Mouse (Mus musculus): ENCODE measurements around the gene Asgr1. TPM values are rescaled to one million over a fixed set of nuclear protein-coding genes. Genes with fewer than 3 reads are reported as not detected.

Asgr1 gene
- total RNA-seq, 2 experiments from 2014 or later: 1.7 to 3.1 TPM

DNA sequence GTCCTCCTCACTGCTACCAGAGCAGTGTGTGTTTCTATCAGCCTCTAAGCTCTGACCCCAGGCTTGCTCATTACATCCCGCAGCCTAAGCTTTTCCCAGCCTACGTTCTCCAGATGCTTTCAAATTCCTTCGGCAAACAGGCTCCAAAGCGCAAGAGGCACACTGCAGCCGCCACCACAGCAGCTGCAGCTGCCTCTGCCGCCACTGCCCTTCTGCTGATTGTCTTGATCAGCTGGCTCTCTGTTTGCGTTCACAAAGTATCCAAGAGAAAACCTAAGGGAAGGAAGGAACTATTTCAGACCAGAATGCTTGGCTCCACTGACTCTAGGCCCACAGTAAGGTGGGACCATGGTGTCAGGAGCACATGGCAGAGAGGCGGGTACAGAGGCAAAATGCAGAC lies 53.2 kb downstream of the Asgr1 start:
- DNase-seq (ENCODE audit: low spot score in 2 of 2): no peak
- intact Hi-C loops (cut with DNase I): no loop called here

Small RNAs within 50 kb of the gene (microRNA-seq; reads per million reads assigned to microRNA genes)
- 10,881 to 11,260 reads per million in 2 experiments for gene Mir324

Other genes starting within 250 kb of the Asgr1 start
- not detected for gene Tmem102, start 248.5 kb upstream of the Asgr1 start, total RNA-seq (2021)
- not detected for gene Gm39566, start 238.8 kb upstream of the Asgr1 start, total RNA-seq (2021)
- gene Spem2, start 235.6 kb upstream of the Asgr1 start, total RNA-seq (2021): not detected
- gene Spem1, start 231.9 kb upstream of the Asgr1 start, total RNA-seq (2021): under 1 TPM in 1 of 2 experiments, not detected in 1; 0.43 TPM
- gene Nlgn2, start 216.3 kb upstream of the Asgr1 start, total RNA-seq (2021): 100 to 1,000 TPM; 233 to 248 TPM
- 100 to 1,000 TPM; 129 to 134 TPM for gene Tmem256, start 215.6 kb upstream of the Asgr1 start, total RNA-seq (2021)
- gene Plscr3, start 207.7 kb upstream of the Asgr1 start, total RNA-seq (2021): 10 to 100 TPM; 15.6 to 19.2 TPM
- gene Tnk1, start 195.4 kb upstream of the Asgr1 start, total RNA-seq (2021): under 1 TPM in 1 of 2 experiments, not detected in 1; 0.27 TPM
- not detected for gene Tmem95, start 176.1 kb upstream of the Asgr1 start, total RNA-seq (2021)
- gene Kctd11, start 172.7 kb upstream of the Asgr1 start, total RNA-seq (2021): 1 to 10 TPM; 1.1 to 1.2 TPM
- gene Acap1, start 158.5 kb upstream of the Asgr1 start, total RNA-seq (2021): not detected
- under 1 TPM; 0.55 to 0.60 TPM for gene 2810408A11Rik, start 153.1 kb upstream of the Asgr1 start, total RNA-seq (2021)
- gene Neurl4, start 153.0 kb upstream of the Asgr1 start, total RNA-seq (2021): 100 to 1,000 TPM; 113 to 117 TPM
- gene Gps2, start 140.2 kb upstream of the Asgr1 start, total RNA-seq (2021): 10 to 100 TPM; 26.9 to 33.2 TPM
- gene Eif5a, start 132.1 kb upstream of the Asgr1 start, total RNA-seq (2021): 100 to 1,000 TPM; 425 to 450 TPM
- gene Ybx2, start 118.3 kb upstream of the Asgr1 start, total RNA-seq (2021): 10 to 100 TPM in 1 of 2 experiments, 1 to 10 TPM in 1; 6.1 to 10.7 TPM
- gene Slc2a4, start 105.9 kb upstream of the Asgr1 start, total RNA-seq (2021): 1 to 10 TPM; 2.3 to 3.5 TPM
- gene Cldn7, start 89.3 kb upstream of the Asgr1 start, total RNA-seq (2021): not detected
- gene Ctdnep1, start 72.9 kb upstream of the Asgr1 start, total RNA-seq (2021): 100 to 1,000 TPM; 117 to 129 TPM
- 100 to 1,000 TPM; 106 to 109 TPM for gene Elp5, start 71.6 kb upstream of the Asgr1 start, total RNA-seq (2021)
- gene Gabarap, start 62.9 kb upstream of the Asgr1 start, total RNA-seq (2021): 100 to 1,000 TPM; 217 to 218 TPM
- gene Phf23, start 58.3 kb upstream of the Asgr1 start, total RNA-seq (2021): 10 to 100 TPM; 44.6 to 47.5 TPM
- gene Dvl2, start 53.5 kb upstream of the Asgr1 start, total RNA-seq (2021): 10 to 100 TPM; 26.1 to 32.2 TPM
- gene Acadvl, start 38.7 kb upstream of the Asgr1 start, total RNA-seq (2021): 10 to 100 TPM; 57.4 to 59.3 TPM
- gene Dlg4, start 37.1 kb upstream of the Asgr1 start, total RNA-seq (2021): 100 to 1,000 TPM; 931 to 954 TPM
- gene Asgr2, start 38.6 kb downstream of the Asgr1 start, total RNA-seq (2021): not detected
- under 1 TPM; 0.44 to 0.50 TPM for gene Mgl2, start 76.2 kb downstream of the Asgr1 start, total RNA-seq (2021)
- gene Clec10a, start 102.1 kb downstream of the Asgr1 start, total RNA-seq (2021): 1 to 10 TPM; 2.3 to 2.4 TPM
- gene Slc16a11, start 158.7 kb downstream of the Asgr1 start, total RNA-seq (2021): 10 to 100 TPM; 23.9 to 27.1 TPM
- 1 to 10 TPM; 7.0 to 8.3 TPM for gene Slc16a13, start 167.0 kb downstream of the Asgr1 start, total RNA-seq (2021)
- gene Bcl6b, start 175.7 kb downstream of the Asgr1 start, total RNA-seq (2021): 1 to 10 TPM; 1.7 to 2.2 TPM
- 10 to 100 TPM; 45.9 to 47.1 TPM for gene 0610010K14Rik, start 183.8 kb downstream of the Asgr1 start, total RNA-seq (2021)
- 1 to 10 TPM; 5.2 to 6.0 TPM for gene Gm21988, start 185.7 kb downstream of the Asgr1 start, total RNA-seq (2021)
- 100 to 1,000 TPM; 261 to 273 TPM for gene Rnasek, start 185.8 kb downstream of the Asgr1 start, total RNA-seq (2021)
- under 1 TPM in 1 of 2 experiments, not detected in 1; 0.23 TPM for gene Alox12, start 201.3 kb downstream of the Asgr1 start, total RNA-seq (2021)

Data from left cerebral cortex, postnatal 25 days (tissue).